Mouse (Mus musculus) megakaryocyte, embryonic 14.5 days (primary cell): ENCODE measurements around the gene Ddias.

Experiments
- FLI1 ChIP-seq: IDR thresholded peaks from 2 replicates; pipeline ENCODE4 v1.6.1; 2012; ENCODE audit warnings: low read length, inconsistent platforms, mixed read lengths
- GATA1 ChIP-seq: IDR thresholded peaks from 3 replicates; pipeline ENCODE4 v1.6.1; 2012; ENCODE audit warnings: mixed read lengths, low read length, inconsistent platforms, borderline replicate concordance

DNA sequence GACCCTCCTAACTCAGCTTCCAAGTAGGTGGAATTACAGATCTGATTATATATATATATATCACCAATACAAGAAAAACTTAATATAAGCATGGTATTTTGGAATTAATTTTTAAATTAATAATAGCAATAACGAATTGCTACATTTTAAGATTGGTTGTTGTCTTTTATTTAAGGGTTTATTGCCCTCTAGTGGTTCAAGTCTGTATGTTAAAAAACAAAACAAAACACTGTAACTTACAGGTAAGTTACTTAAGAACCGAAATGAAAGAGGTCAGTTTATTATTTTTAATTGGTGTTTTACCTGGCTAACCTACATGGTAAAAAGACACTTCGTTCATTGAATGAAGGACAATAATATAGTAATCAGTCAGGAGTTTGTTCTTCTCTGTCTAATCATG, 3.9 kb downstream of the Ddias start:
- TF ChIP-seq GATA1, result no peak
- no peak for TF ChIP-seq FLI1
